Mouse (Mus musculus): ENCODE data around the gene Osbpl10.

DNA sequence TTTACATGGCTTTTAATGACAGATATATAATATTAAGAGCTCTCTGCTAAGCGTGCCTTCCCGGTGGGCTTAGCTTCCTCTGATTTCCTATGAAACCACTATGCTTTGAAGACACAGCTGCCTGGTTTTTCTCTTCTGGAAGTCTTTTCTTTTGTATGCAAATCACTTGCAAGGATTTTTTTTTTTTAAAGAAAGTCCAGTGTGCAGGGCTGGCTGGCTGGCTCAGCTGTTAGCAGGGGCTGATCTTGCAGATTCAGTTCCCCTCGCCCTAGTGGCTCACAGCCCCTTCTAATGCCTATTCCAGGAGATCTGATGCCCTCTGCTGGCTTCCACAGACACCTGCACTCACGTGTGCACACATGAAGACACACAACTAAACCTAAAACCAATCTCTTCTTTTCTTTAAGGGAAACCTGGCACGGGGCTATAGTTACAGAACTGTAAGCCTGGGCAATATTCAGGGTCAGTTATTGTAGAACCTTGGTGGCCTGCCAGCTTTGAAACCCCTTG, 235.4 kb downstream of the Osbpl10 start:
- no peak for TF ChIP-seq EP300 (optimal IDR thresholded peaks at IDR 0.05)
- TF ChIP-seq CTCF (IDR thresholded peaks at IDR 0.05; ENCODE audit: low read depth) = peak; percentile 21; the same call in 1 of the 2 replicates

Data from stomach, postnatal 0 days (tissue).